Mouse (Mus musculus) CH12F3 (cell line): ENCODE measurements around the gene Twist1.

ENCODE experiments used
- in situ Hi-C: fragments of 300-500 bp; cut with MboI; formaldehyde crosslinking; loops from 2 replicates; pipeline ENCODE4 v1.14.3; 2020; ENCODE audit warnings: low sequenced_read_pairs

Twist1 gene

DNA sequence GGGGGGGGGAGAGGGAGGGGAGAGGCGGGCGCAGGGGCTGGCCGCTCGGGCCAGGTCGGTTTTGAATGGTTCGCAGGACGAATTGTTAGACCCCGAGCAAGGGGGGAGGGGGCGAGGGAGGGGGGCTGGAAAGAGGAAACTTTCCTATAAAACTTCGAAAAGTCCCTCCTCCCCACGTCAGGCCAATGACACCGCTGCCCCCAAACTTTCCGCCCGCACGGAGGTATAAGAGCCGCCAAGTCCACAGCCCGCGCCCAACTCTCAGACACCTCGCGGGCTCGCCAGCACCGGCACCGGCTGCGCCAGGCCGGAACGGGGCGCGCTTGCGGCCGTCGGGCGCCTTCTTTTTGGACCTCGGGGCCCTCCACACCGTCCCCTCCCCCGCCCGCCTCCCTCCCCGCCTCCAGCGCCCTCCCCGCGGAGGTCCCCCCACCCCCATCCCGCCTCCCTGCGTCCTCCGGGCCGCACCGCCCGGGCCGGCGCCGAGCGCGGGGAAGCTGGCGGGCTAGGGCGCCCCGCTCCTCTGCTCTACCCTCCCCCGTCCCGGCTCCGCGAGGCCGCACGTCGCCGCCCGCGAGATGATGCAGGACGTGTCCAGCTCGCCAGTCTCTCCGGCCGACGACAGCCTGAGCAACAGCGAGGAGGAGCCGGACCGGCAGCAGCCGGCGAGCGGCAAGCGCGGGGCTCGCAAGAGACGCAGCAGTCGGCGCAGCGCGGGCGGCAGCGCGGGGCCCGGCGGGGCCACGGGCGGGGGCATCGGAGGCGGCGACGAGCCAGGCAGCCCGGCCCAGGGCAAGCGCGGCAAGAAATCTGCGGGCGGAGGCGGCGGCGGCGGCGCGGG lies at the start of gene Twist1:
Twist1 (plus strand) TSS at position 272 of the 841 bp plus-strand sequence.
- in situ Hi-C loops, result no loop called here

GRCm38 (mm10) chr12:33926751-33927150 lies 30.7 kb upstream of the Twist1 start:
- in situ Hi-C loops, result no loop called here

DNA sequence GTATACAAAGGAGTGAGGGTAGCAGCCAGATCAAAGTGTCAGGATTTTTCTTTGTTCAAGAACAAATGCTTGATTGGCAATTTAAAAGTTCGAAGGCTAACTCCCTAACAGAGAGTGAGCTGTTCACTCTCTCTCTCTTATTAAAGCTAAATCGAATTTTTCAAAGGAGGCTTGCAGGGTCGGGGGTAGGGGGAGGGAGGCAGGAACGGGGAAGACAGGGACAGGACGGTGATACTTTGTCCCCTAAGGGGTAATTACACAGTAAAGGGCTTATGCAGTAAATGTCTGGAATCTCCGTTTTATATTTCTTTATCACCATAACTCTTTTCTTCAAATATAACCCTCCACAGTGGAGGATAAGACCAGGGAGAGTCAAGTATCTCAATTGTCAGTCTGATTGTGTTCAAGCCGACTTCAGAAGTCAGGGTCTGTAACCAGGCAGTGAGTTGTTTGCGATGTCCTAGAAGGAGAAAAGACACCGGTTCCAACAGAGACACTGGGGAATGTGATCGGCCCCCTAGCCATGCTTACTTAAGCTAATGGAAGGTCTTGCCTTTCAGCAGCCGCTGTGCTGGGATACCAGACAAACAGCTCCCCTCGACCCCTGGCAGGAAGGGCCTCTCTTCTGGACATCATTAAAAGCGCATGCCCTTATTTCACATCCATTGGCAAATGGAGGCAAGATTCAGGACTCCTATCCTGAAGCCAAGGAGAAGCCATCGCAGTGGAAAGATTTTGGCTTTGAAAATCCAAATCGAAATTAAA lies 30.0 kb upstream of the Twist1 start:
- in situ Hi-C loops, result no loop called here

- in situ Hi-C loops, result no loop called here
These were observed 28.9 kb upstream of the Twist1 start, which contains the start of gene Ferd3l for GRCm38 (mm10) chr12:33928331-33929192. TSS of gene Ferd3l (plus strand) at chr12:33928425.

DNA sequence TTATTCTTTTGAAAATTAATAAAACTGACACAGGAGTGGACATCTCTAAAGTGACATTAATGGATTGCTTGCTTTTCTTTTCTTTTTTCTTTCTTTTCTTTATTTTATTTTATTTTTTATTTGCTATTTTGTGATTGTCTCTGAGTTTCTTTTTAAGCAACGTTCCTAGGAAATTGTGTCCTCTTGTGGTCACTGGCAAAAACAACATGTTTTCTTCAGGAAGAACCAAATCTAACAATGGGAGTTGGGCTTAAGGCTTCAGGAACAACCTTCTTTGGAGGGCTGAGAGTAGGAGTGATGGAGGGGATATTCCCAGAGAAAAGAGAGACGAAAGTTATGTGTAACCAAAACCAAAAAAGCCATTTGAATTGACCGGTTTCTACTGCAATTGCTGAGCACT lies 4.6 kb upstream of the Twist1 start:
- in situ Hi-C loops, result no loop called here

- in situ Hi-C loops, result no loop called here
These were observed 2.4 kb upstream of the Twist1 start for GRCm38 (mm10) chr12:33954931-33955565.

- in situ Hi-C loops, result no loop called here
These were observed 1.7 kb upstream of the Twist1 start for GRCm38 (mm10) chr12:33955606-33956295.

DNA sequence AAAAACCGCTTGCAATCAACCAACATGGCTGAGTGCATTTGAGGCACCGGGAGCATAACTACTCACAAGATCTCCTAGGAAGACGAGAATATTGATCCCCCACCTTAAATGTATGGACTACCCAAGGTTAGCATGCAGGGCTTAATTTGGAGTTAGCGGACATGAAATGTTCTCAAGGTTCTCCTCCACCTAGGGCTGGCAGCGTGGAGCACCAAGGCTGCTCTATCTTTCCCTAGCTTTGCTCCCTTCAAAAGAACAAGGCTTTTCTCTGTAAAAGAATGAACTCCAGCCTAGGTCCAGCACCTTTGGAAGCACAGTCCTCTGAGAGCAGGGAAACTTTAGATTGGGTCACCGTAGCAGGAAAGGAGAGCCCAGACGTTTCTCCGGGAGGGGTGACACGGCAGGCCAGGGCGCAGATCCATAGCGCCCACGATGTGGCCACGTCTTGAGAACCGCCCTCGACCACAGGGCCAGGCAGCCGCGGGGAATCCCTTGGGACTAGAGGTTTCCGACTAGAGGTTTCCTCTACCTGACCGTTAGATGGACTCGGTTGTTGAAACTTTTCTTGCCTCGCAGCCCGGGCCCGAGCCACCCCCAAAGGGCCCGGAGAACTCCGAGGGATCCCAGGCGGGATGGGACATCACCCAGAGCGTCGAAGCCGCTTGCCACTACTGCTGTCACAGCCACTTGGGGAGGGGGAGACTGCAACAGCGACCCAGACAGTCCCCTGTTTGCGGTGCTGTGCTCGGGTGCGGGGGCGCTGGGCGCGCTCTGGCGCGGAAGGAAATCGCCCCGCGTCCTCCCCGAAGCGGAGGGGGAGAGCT lies 683 bp upstream of the Twist1 start:
- in situ Hi-C loops, result no loop called here

GRCm38 (mm10) chr12:33958241-33959194 lies 1.0 kb downstream of the Twist1 start:
- in situ Hi-C loops, result no loop called here

DNA sequence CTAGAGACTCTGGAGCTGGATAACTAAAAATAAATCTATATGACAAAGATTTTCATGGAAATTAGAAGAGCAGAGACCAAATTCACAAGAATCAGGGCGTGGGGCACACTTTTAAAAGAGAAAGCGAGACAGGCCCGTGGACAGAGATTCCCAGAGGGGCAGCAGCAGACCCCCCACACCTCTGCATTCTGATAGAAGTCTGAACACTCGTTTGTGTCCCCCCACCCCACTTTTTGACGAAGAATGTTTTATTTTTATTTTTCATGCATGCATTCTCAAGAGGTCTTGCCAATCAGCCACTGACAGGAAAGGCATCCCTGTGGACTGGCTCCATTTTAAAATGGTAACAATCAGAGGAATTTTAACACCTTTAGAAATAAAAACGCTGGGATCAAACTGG lies 1.7 kb downstream of the Twist1 start:
- in situ Hi-C loops, result no loop called here

- in situ Hi-C loops, result no loop called here
These were observed 2.4 kb downstream of the Twist1 start for GRCm38 (mm10) chr12:33959846-33960245.

GRCm38 (mm10) chr12:33961013-33961412 lies 3.5 kb downstream of the Twist1 start:
- in situ Hi-C loops, result no loop called here

DNA sequence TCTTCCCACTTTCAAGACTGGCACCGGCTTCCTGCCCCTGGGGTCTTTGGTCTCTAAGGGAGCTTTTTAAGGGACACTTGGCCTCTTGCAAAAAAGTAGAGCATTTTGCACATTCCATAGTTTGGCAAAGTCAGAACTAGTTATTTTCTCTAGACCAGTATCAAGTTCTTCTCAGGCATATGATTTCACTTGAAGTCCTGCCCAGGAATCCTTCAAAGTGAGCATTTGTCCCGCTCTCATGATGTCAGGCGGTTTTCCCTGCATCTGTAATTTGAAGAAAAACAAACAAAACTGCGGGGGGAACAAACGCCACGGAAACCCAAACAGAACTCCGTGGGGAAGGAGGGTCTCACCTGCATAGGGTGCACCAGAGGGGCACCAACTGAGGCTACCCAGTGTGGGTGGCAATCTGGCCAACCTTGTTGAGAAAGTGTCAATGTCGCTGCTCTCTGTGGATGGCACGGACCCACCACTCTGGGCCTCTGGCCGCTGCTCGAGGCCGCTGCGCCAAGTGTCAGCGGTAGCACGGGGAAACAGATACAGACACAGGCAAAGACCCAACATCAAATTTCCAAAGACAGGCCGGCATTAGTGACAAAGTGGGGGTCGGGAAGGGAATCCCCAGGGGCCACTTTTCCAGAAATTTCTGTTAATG lies 4.8 kb downstream of the Twist1 start:
- in situ Hi-C loops, result no loop called here

DNA sequence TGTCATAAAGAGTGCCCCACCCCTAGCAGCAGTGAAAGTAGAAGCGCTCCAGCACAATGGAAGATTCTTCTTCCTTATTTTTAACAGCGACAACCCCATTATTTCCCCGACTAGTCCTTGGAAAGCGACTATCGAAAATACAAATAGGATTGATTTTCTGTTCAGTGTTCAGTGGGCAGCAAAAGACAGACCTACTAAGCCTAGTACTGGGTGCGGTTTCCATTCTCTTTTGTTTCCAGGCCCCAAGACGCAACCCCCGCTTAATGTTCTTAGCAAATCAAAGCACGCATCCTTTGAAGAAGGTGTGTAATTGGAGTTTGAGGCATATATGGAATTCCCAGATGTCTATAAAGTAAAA lies 5.3 kb downstream of the Twist1 start:
- in situ Hi-C loops, result no loop called here

GRCm38 (mm10) chr12:33963671-33964369 lies 6.3 kb downstream of the Twist1 start:
- in situ Hi-C loops, result no loop called here

DNA sequence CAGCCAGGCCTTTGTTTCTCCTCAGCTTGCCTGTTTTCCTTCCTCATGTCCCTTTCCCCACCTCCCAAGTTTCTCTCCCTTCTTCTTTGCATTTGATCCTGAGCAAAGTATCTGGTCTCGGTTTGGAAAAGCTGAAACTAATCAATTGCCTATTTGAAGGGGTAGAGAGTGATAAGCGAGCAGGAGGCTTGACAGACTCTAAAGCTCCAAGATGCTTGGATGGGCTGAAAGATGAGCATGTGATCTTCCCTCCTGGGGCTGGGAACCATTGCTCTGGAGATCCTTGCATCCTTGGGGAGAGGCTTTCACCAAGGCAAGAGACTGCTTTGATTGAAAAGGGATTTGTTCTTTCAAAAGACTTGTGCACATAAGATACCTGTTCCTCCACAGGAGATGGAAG lies 7.0 kb downstream of the Twist1 start:
- in situ Hi-C loops, result no loop called here
